Comparison of ENCODE assay signal across 22 mouse cellular contexts in genomic region chr4:82183974-82184373, GRCm38 (mm10).
DNase-seq lines count a peak whose midpoint lies in the region; ATAC-seq and TF ChIP-seq lines count a peak whose summit lies in the region.
"Had no signal": no experiment of that assay in that cellular context is flagged by ENCODE, and none has a peak within 500 bp of the region (broad histone marks: within the 10 kb centered on the region; RNA-seq: fewer than 3 reads in every experiment).

No protein-coding gene starts in this region.

- H3K36me3 ChIP-seq in E14TG2a.4 (ENCODE audit: insufficient read depth, low read length): no peaks in the 10 kb centered on the region
- H3K36me3 ChIP-seq: hindbrain, embryonic 13.5 days; limb, embryonic 13.5 days; lung, embryonic 15.5 days; midbrain, embryonic 13.5 days; neural tube, embryonic 13.5 days had no signal

- CTCF ChIA-PET in Patski (lab: Charles Lee): interaction anchor here (7.1 kb wide), 1 partner anchor 13 kb away, joined by 49 read pairs; no protein-coding TSS in a partner anchor

- peak; percentile 31 for TF ChIP-seq CTCF in layer of hippocampus, adult 2 months (conservative IDR thresholded peaks at IDR 0.05)
- TF ChIP-seq CTCF in E14TG2a.4 (conservative IDR thresholded peaks at IDR 0.05; ENCODE audit: low read length) (peak; percentile 30), Patski (IDR thresholded peaks at IDR 0.05) (peak; percentile 16)

- POLR2A ChIA-PET in Patski (lab: Charles Lee): no interaction called here

- H3K4me3 ChIP-seq in layer of hippocampus, adult 2 months: no peak overlapping the region
- H3K4me3 ChIP-seq in E14TG2a.4 (replicated peaks; ENCODE audit: low read length): no peak overlapping the region
- H3K4me3 ChIP-seq: erythroblast, embryonic 14.5 days; hindbrain, embryonic 13.5 days; limb, embryonic 13.5 days; lung, embryonic 15.5 days; megakaryocyte, embryonic 14.5 days; midbrain, embryonic 13.5 days; neural tube, embryonic 13.5 days had no signal

- H3K27me3 ChIP-seq in E14TG2a.4 (ENCODE audit: insufficient read depth, low read length): no peaks in the 10 kb centered on the region
- H3K27me3 ChIP-seq in Patski: no peaks in the 10 kb centered on the region
- H3K27me3 ChIP-seq: hindbrain, embryonic 13.5 days; limb, embryonic 13.5 days; lung, embryonic 15.5 days; megakaryocyte, embryonic 14.5 days; midbrain, embryonic 13.5 days; neural tube, embryonic 13.5 days had no signal

- DNase-seq in layer of hippocampus, adult 2 months (ENCODE audit: low spot score in 2 of 2): no peak
- no peak for DNase-seq in layer of hippocampus, postnatal 14 days (ENCODE audit: low spot score in 2 of 2)
- DNase-seq in Patski (ENCODE audit: low read depth, low spot score): no peak
- no peak for DNase-seq in cerebellum, postnatal 36 days
- no peak for DNase-seq in gastrocnemius, postnatal 4 days (ENCODE audit: low spot score in 2 of 2)
- DNase-seq: adrenal gland, postnatal 25 days; cerebellum, adult 18-20 months; cerebellum, postnatal 10 days; gastrocnemius, postnatal 14 days; heart, postnatal 36 days; kidney, adult 11 months; kidney, postnatal 25 days; lung, postnatal 4 days; right cerebral cortex, postnatal 4 days had no signal

- H3K27ac ChIP-seq in layer of hippocampus, adult 2 months: no peak overlapping the region
- H3K27ac ChIP-seq: hindbrain, embryonic 13.5 days; limb, embryonic 13.5 days; lung, embryonic 15.5 days; midbrain, embryonic 13.5 days; neural tube, embryonic 13.5 days had no signal

- in situ Hi-C loops in Patski (cut with MboI; ENCODE audit: low pct_unique_long_range_greater_than_20kb): no loop called here

- H3K4me1 ChIP-seq in E14TG2a.4 (replicated peaks; ENCODE audit: low read depth, low read length): no peaks in the 10 kb centered on the region
- H3K4me1 ChIP-seq: hindbrain, embryonic 13.5 days; limb, embryonic 13.5 days; lung, embryonic 15.5 days; megakaryocyte, embryonic 14.5 days; midbrain, embryonic 13.5 days; neural tube, embryonic 13.5 days had no signal

- no peak for ATAC-seq in Patski
- ATAC-seq: midbrain, embryonic 13.5 days had no signal

- 0 out of 2 replicates have a peak, but pooled peaks cover 3% of the 10 kb centered on the region for H3K9me3 ChIP-seq in E14TG2a.4 (ENCODE audit: low read length)
- H3K9me3 ChIP-seq: hindbrain, embryonic 13.5 days; limb, embryonic 13.5 days; lung, embryonic 15.5 days; midbrain, embryonic 13.5 days; neural tube, embryonic 13.5 days had no signal
